Mouse (Mus musculus): ENCODE data around the gene Tmem59l.
A peak's percentile ranks its signal among the peaks of the same experiment; 100 is the strongest.

Gene Tmem59l

DNA sequence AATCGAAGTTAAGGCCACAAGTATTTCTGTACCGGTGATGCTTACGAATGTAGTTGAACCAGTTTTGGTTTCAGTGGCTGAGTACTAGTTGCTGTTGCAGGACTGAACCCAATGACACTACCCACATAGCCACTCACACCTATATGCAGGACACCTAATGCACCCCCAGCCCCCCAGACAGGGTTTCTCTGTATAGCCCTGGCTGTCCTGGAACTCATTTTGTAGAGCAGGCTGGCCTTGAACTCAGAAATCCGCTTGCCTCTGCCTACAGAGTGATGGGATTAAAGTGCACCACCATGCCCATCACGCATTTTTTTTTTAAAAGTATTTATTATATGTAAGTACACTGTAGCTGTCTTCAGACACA, 19.9 kb upstream of the Tmem59l start:
- no peak for DNase-seq (ENCODE audit: low read depth, low spot score)

DNA sequence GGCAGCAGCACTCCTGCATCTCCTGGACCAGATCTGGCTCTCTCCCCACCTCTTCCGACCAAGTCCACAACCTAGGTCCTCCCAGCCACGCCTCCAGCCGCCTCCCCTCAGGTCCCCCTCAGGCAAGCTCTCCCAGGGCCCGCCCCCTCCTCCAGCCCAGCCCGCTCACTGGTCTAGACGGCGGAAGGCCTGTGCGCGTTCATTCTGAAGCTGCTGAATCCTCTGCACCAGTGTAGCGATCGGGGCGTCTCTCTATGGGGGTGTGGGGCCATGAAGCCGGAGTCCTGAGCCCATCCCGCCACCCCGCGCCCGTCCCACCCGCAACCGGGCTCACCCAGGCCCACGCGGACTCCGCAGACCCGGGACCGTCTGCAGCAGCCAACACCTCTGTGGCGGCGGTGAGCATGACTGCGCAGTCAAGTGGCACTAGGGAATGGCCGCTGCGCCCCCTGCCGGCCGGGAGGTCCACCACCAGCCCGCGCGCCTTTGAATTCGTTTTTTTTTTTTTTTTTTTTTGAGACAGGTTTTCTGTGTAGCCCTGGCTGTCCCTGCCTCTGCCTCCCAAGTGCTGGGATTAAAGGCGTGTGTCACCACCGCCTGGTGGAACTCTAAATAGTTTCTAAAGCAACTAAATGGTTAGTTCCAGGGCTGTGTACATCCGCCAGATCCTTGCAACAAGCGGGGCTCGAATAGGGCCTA, 19.3 kb upstream of the Tmem59l start, which contains the start of gene Rex1bd:
TSS of gene Rex1bd (minus strand) at position 425 of the 699 bp plus-strand sequence.
- peak; percentile 90 for DNase-seq (ENCODE audit: low read depth, low spot score)

DNA sequence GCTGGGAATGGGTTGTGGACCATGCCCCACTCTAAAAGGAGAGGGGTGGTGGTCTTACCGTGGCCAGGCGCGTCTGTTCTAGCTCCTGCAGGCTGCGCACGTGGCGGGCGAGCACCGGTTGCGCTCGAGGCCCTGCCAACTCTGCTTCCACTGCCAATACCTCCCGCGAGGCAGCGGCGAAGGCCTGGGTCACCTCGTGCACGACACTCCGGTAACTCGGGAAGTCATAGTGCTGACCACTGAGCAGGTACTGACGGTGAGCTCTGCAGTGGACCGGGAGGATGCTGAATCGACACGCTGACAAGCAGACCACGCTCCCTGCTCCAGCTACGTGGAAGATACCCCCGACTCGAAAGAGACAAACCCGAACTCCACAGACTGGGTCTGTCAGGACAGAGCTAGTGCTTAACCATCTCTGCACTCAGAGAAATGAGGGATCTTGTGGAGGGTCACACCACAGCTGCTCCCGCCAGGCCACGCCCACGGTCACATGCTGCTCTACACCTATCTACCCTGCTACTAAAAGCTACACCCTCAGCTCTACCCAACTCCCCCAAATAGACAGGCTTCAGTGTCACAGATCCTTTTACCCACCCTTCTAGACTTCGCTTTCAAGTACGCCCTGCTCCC, 18.7 kb upstream of the Tmem59l start:
- DNase-seq (ENCODE audit: low read depth, low spot score): no peak

DNA sequence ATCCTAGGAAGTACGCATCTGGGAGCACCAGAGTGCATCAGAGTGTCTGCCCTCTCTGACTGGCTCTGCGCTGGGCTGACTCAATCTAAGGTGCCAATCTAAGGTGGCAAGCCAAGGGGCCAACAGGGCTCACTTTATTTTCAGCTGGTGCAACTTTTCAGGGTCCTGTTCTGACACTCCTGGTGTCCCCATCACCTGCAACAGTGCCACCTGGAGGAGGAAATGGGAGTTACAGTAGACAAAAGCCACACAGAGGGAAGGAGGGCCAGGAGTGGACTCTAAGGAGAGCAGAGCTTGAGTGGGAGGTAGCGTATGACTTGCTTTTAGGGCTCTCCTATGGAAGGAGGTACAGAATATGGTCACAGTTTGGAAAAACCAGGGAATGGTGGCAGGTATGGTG, 17.7 kb upstream of the Tmem59l start:
- peak; percentile 70 for DNase-seq (ENCODE audit: low read depth, low spot score)

DNA sequence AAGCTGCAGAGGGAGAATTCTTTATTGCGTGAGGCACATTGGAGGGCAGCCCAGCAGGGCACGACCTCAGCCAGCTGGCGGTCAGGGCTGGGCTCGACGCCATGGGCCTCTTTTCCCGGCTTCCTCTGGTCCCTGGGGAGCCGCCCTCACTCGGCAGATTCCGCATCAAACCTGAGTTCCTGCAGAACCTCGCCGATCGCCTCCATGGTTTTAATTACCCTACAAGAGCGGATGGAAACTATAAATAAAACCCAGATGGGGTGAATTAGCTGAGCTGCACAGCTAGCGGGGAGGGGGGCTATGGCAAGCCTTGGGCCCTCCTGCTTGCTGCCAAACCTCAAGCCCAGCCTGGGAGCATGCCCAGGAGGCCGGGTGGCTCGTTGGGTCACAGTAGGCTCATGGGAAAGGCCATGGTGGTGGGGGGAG, 17.1 kb upstream of the Tmem59l start:
- DNase-seq (ENCODE audit: low read depth, low spot score): no peak

DNA sequence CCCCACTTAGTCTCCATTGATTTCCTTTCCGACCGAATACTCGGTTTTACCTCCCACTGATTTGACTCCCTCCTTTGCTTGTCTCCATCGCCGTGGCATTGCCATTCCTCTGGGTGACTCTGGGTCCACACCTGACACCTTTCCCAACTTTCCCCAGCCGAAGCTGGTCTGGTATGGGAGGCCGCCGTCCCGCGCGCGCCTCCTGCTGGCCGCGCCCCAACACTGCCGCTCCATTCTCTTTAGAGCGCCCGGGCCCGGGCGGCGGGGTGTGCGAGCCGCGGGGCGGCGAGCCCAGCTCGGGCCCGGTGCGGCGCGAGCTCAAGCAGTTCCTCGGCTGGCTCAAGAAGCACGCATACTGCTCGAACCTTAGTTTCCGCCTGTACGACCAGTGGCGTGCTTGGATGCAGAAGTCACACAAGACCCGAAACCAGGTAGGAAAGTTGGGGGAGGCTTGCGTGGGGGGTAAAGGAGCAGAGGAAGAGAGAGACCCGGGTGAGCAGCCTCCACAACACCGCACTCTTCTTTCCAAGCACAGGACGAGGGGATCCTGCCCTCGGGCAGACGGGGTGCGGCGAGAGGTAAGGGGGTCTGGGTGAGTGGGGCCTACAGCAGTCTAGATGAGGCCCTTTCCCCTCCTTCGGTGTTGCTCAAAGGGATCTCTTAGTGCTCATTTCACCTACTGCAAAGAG, 16.0 kb upstream of the Tmem59l start:
- peak; percentile 69 for DNase-seq (ENCODE audit: low read depth, low spot score)

DNA sequence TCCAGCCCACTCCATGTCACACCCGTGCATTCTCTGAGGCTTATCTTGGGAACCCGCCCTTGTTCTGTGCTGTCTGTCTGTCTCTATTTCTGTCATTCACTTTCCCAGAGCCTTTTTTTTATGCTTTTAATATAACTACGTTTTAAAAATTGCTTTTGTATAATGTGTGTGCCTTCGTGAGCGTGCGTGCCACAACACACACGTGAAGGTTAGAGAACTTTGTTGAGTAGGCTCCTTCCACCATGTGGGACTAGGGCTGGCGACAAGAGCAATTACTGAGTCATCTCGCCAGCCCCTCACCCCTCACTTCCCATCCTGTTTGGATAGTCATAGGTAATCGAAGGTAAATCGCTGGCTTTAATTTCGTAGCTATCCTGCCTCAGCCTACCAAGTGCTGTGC, 15.4 kb upstream of the Tmem59l start:
- DNase-seq (ENCODE audit: low read depth, low spot score): no peak

DNA sequence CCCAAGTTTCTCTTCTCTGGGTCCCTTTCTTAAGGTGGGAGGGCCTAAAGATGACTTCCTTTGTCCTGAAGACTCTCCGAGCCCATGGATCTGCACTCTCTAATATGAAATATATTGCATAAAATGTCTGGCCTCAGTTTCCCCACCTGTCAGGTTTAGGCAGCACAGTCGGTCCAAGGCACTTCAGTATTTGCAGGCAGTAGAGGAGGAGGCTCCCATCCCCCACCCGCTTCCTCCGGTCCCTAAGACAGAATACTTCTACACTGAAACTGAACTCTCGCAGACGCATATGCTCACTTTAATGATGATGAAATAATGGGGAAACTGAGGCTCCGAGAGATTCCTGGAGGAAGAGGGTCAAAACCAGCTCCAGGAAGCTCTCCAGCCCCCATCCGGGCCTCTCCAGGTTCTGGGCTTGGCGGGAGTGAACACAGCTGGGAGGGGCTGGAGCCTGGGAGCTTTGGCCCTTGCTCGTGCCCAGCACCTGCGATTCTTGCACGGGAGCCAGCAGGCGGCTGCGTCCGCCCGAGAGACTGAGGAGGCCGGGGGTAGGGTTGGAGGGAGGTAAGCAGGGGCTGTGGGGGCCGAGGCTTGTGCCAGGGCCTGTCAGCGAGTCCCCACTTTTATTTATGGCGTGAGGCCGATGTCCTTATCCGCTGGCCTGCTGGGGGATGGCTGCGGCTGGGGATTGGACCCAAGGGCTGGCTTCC, 14.8 kb upstream of the Tmem59l start:
- no peak for DNase-seq (ENCODE audit: low read depth, low spot score)

DNA sequence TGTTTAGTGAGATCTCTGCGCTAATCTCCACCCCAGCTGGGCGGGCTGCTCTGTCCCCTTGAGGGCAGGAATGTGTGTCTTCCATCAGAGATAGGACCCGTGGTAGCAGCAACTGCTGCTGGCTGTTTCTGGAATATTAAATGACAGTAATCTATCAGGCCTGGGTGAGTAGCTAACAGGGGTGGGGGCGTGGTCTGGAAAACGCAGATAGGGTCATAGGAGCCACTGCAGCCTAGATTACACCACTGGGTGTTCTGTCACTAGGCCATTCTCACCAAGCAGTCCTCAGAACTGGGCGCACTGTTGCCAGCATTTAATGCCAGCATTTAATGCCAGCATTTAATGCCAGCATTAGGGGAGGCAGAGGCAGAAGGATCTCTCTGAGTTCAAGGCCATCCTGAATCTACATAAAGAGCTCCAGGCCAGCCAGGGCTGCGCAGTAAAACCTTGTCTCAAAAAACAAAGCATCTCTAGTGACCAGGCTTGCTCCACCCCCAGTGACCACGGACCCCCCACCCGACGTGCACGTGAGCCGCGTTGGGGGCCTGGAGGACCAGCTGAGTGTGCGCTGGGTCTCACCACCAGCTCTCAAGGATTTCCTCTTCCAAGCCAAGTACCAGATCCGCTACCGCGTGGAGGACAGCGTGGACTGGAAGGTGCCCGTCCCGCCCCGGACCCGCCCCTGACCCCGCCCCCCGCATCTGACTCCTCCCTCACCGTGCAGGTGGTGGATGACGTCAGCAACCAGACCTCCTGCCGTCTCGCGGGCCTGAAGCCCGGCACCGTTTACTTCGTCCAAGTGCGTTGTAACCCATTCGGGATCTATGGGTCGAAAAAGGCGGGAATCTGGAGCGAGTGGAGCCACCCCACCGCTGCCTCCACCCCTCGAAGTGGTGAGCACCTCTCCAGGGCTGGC, 13.5 kb upstream of the Tmem59l start:
- no peak for DNase-seq (ENCODE audit: low read depth, low spot score)

DNA sequence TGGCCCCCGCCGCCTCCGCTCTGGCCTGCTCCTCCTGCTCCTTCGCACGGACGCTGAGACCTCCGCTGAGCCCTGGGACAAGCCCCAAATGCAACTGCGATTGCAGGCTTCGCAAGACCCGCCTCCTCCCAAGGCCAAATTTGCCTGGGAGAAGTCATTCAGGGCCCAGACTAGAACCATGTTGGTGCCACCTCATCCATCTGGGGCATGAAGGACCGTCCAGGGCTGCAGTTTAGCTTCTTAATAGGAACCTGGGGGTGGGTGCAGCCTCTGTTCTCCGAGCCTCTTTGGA, 8.6 kb upstream of the Tmem59l start:
- no peak for DNase-seq (ENCODE audit: low read depth, low spot score)

DNA sequence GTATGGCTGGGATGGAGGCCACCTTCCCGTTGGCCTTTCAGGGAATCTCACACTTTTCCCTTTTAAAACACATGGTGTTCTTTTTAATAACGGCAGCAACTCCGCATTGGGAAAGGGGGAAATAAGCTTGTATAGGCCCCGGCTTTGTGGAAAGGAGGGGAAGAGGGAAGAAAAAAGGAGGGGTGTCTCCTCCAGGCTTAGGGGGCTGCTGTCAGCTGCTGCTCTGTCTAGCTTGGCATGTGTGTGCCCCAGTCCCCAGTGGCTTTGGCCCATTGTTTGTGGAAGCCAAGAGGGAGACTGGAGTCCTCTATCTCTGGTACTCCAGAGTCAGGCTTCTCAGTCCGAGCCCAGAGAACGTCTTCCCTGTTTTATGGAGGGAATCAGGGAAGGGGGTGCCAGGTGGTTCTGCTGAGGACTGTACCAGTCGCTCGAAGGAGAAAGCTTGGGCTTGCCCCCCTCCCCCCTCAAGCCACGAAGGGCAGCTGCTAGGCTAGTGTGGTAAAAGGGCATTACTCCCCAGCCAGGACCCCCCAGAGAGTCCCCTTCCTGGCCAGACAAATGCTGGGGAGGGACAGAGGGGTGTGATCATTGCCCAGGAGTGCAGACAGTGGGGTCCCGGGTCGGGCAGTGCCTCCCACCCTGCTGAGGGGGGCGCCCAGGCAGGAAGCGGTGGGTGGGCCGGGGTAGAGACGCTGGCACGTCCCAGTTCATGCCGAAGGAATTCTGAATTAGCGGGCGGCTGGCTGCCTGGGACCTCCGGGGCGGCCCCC, 8.0 kb upstream of the Tmem59l start:
- no peak for DNase-seq (ENCODE audit: low read depth, low spot score)

DNA sequence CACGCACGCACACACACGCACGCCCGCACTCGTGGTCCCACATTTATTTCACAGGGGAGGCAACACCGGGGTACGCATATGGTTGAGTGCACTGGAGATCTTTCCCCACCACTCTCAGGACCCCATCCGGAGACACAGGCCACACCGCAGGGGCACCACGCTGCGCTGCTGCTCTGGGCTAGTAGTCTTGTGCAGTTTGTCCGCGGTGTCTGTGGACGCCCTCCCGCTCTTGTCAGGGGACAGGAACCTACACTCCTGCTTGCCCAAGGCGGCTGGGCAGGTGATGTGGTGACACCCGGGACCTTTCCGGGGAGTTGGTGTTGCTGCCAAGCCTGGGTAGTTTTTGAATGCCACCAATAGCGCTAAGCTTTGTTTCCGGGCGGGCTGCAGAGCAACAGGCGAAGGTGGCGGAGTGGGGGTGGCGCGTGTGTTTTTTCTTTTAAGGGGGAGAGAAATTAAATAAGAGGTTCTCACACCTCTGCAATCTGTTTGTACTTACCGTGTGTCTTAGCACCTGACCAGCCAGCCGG, 7.3 kb upstream of the Tmem59l start:
- no peak for DNase-seq (ENCODE audit: low read depth, low spot score)

DNA sequence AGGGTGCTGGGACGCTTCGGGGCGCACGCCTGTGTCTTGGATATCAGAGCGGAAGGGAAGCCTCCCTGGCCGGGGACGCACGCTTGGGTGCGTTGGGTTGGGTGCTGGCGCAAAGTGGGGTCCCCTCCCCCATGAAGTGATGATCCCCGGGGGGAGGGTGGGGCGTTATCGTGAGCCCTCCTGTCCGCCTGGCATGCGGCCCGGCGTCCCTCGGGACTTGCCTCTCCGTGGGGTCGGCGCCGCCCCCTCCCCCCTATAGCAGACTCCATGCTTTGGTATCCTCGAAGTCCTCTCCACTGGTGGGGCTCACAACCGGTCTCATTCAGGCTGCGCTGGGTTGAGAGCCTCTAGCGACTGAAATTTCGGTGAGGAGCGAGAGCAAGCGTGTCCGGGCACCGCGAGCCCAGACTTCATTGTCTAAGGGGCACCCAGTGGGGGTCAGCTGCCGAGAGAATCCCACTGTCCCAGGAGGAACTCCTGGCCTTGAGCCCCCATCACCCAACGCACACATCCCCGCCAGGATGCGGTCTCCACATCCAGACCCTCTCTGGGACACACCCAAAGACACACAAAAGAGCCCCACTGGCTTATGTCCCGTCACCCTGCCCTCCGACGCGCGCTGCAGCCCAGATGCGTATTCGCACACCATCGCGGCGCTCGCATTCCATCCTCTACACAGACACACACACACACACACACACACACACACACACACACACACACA, 6.7 kb upstream of the Tmem59l start:
- DNase-seq (ENCODE audit: low read depth, low spot score): no peak

DNA sequence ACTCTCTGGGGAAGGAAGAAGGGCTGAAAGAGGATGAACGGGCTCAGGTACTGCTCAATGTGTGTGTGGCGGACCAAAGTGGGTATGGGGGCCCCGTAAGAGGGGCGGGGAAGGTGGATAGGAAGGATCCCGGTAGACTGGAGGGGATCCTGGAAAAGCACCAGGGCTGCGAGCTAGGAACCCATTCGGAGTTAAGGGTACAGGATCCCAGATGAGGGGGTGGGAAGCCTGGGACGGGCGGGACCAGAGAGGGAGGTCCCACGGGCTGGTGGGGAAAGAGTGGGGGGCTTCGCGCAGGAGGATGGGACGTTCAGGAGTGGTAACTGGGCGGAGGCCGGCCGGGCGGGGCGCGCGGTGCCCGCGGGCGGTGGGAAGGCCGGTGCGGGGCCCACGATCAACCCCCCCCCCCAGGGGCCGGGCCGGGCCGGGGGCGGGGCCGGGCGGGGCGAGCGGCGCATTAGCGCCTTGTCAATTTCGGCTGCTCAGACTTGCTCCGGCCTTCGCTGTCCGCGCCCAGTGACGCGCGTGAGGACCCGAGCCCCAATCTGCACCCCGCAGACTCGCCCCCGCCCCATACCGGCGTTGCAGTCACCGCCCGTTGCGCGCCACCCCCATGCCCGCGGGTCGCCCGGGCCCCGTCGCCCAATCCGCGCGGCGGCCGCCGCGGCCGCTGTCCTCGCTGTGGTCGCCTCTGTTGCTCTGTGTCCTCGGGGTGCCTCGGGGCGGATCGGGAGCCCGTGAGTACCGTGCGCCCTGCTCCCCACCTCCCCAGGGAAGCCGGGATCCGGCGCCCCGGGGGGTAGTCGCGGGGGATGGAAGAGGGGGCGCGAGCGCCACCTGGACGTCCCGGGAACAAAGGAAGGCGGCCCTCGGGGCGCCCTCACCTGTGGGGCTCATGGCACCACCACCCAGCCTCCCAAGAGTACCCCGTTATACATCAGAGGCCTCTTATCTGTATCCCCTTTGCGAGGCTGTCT, 5.8 kb upstream of the Tmem59l start, which contains the start of gene Crlf1:
TSS of gene Crlf1 (plus strand) at position 495 of the 977 bp plus-strand sequence.
- no peak for DNase-seq (ENCODE audit: low read depth, low spot score)

DNA sequence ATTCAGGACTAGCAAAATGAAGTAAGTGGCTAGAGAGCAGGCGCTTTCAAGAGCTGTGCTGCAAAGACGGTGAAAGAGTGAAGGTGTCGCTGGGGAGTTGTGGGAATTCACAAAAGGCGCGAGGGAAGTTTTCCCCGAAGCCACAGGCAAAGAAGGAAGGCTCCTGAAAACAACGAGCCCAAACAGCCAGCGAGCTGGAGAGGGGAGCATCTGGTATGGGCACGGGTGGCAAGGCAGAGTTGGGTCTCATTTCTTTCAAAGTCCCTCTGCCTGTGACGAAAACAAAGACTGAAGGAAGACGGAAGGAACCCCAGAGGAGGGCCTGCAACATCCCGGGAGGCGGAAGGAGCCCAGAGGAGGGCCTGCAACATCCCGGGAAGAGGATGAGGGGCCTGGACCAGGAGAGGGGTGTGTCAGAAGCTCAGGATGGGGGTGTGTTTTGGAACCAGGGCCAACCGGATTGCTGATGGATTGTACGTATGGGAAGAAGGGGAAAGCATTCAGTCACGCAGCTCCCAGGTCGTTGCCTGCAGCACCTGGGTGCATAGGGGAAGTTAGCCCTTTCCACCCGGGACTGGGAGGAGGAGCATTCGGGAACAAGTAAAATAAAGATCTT, 3.8 kb upstream of the Tmem59l start:
- DNase-seq (ENCODE audit: low read depth, low spot score): no peak

DNA sequence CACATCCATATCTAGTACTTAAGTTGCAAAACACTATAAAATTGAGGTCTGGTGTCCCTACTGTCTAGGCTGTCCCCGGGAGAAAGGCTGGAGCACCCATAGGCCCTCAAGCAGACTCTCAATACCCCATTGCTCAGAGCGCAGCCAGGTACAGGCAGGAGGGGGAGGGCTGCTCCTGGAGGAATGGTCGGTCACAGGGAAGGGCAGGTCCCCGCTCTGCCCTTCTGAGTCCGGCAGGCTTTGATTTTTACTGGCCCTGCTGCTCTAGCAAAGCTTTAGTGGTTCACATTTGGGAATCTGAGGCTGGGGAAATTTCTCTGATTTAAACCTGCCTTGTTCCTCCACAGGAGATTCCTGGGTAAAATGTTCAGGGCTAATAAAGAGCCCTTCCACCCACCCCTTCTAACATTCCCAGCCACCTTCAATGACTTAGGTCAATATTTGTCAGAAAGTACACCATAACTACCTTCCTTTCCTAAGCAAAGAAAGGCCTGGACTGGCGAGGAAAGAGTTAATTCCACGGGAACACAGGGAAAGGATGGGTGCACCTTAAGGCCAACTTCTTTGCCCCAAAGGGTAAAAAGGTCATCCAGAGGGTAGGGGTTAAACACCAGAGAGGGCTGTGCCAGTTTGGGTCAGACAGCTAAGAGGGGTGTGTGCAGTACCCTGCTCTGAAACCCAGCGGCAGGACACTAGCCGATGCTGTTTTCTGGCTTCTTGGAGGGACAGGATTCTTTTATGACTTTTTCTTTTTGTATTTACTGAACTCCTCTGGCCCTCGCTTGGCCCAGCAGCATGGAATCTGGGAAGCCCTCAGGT, 3.1 kb upstream of the Tmem59l start:
- DNase-seq (ENCODE audit: low read depth, low spot score): no peak

DNA sequence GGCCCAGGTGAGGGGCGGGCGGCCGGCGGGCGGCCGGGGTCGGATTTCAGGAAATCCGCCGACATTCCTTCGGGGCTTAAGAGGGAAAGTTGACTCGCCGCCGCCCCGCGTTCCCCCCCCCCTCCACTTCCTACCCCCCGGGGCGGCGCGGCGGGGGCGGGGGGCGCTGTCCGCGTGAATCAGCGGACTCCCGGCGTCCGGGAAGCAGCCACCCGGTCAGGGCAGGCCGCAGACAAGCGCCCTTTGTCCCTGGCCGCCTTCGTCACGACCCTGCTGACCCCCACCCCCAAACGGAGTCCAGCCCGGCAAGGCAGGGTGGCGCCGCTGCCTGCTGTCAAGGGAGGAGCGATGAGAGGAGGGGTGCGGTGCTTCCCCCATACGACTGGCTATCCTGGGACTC, 2.4 kb upstream of the Tmem59l start:
- no peak for DNase-seq (ENCODE audit: low read depth, low spot score)

Measured in embryo, embryonic 11.5 days (tissue).